Mouse (Mus musculus) myocyte (in vitro differentiated cells): Measurements from ENCODE around the gene Slc29a2.

Experiments
- CEBPB ChIP-seq: IDR thresholded peaks from 2 replicates; pipeline ENCODE4 v1.6.1; 2011; ENCODE audit warnings: mild to moderate bottlenecking, moderate library complexity; ENCODE audit not compliant: poor library complexity, insufficient read depth, severe bottlenecking
- MAX ChIP-seq: IDR thresholded peaks from one replicate; pipeline ENCODE4 v1.6.1; 2011; ENCODE audit warnings: low read depth, mild to moderate bottlenecking, control low read depth
- MYOD1 ChIP-seq, 3 experiments: IDR thresholded peaks; one replicate each; pipeline ENCODE4 v1.6.1; 2011; ENCODE audit warnings: control low read depth in 2 of 3, low read depth in 2 of 3, mild to moderate bottlenecking in 2 of 3, moderate library complexity in 1 of 3; ENCODE audit not compliant: insufficient read length in 2 of 3, control insufficient read depth in 1 of 3
- POLR2A ChIP-seq: IDR thresholded peaks from one replicate; pipeline ENCODE4 v1.6.1; 2011; ENCODE audit warnings: low read depth, mild to moderate bottlenecking, control low read depth, moderate library complexity; ENCODE audit not compliant: insufficient read length
- POLR2AphosphoS2 ChIP-seq: IDR thresholded peaks from one replicate; pipeline ENCODE4 v1.6.1; 2011; ENCODE audit warnings: low read depth, control low read depth; ENCODE audit not compliant: insufficient read length
- USF1 ChIP-seq: IDR thresholded peaks from one replicate; pipeline ENCODE4 v1.6.1; 2011; ENCODE audit warnings: low read depth, mild to moderate bottlenecking, control low read depth, moderate library complexity

DNA sequence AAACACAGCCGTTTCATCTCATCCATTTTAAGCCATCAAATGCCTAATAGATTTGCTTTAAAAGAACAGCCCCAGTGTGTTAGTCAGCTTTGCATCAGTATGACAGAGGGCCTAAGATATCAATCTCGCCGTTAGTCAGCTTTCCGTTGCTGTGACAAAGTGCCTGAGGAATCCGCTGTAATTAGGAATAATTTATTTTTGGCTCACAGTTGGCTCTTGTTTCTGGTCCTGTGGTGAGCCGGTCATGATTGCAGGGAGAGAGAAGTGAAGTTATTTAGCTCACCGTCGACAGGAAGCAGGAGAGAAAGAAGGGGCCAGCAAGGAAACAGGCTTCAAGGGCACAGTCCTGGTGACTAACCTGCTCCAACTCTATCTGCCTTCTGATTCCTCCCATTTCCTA, 10.5 kb upstream of the Slc29a2 start:
- no peak for TF ChIP-seq MYOD1 (IDR thresholded peaks at IDR 0.05; ENCODE audit: control insufficient read depth in 1 of 3, insufficient read length in 2 of 3, low read depth in 2 of 3)
- no peak for TF ChIP-seq MAX
- no peak for TF ChIP-seq CEBPB
- TF ChIP-seq USF1, result no peak
- no peak for TF ChIP-seq POLR2A
- no peak for TF ChIP-seq POLR2AphosphoS2
